Mouse (Mus musculus) limb, embryonic 15.5 days (tissue): ENCODE measurements around the gene Irx5. TPM values are rescaled to one million over a fixed set of nuclear protein-coding genes. Genes with fewer than 3 reads are reported as not detected.

ENCODE experiments used
- ATAC-seq: fragments of 200-750 bp; cut with Nextera tagmentation; 2 replicates; pipeline ENCODE4 v1.8.0; 2017; ENCODE audit warnings: low read depth, moderate TSS enrichment; ENCODE audit not compliant: insufficient number of reproducible peaks, low FRiP score, low TSS enrichment
- H3K27ac ChIP-seq: fragments of 300-500 bp; sonication (generic); 2 replicates; pipeline ENCODE4 v1.5.1; 2015; ENCODE audit warnings: moderate library complexity, mild to moderate bottlenecking, inconsistent platforms
- H3K27me3 ChIP-seq: fragments of 300-500 bp; sonication (generic); 2 replicates; pipeline ENCODE4 v1.6.1; 2015; ENCODE audit warnings: inconsistent platforms
- H3K36me3 ChIP-seq: fragments of 300-500 bp; sonication (generic); 2 replicates; pipeline ENCODE4 v1.6.1; 2015; ENCODE audit warnings: inconsistent platforms
- H3K4me1 ChIP-seq: fragments of 300-500 bp; sonication (generic); 2 replicates; pipeline ENCODE4 v1.6.1; 2015; ENCODE audit warnings: inconsistent platforms
- H3K4me2 ChIP-seq: fragments of 300-500 bp; sonication (generic); 2 replicates; pipeline ENCODE4 v1.6.1; 2015; ENCODE audit warnings: mild to moderate bottlenecking, inconsistent platforms
- H3K4me3 ChIP-seq: fragments of 300-500 bp; sonication (generic); 2 replicates; pipeline ENCODE4 v1.5.1; 2015; ENCODE audit warnings: mild to moderate bottlenecking, inconsistent platforms
- H3K9ac ChIP-seq: fragments of 300-500 bp; sonication (generic); 2 replicates; pipeline ENCODE4 v1.6.1; 2015; ENCODE audit warnings: inconsistent platforms
- H3K9me3 ChIP-seq: fragments of 300-500 bp; sonication (generic); 2 replicates; pipeline ENCODE4 v1.6.1; 2016; ENCODE audit warnings: inconsistent platforms
- WGBS: fragments of 180-500 bp; shearing (Covaris S2); methylation state at CpG from one replicate; pipeline ENCODE4 v1.1.7; 2015; 5-methylcytosine and 5-hydroxymethylcytosine counted together
- polyA plus RNA-seq: library from polyadenylated mRNA; unstranded; fragments of >200 nt; fragmentation: Nextera tagmentation; extraction: Ambion mirVana; gene quantifications from 2 replicates; pipeline ENCODE4 v1.2.1, GENCODE M21; 2015

Irx5 gene
- polyA plus RNA-seq, 1 experiment from 2014 or later, result 29.9 TPM

- peaks cover 66% of the 10 kb centered on the region for H3K4me1 ChIP-seq
- H3K36me3 ChIP-seq, result no peaks in the 10 kb centered on the region
- H3K9ac ChIP-seq, result no peak overlapping the region
- 6% methylated on average over 15 of the region's 15 CpGs for WGBS
- peak overlapping the region; percentile 39 for H3K4me2 ChIP-seq
- H3K9me3 ChIP-seq, result no peaks in the 10 kb centered on the region
- H3K4me3 ChIP-seq, result peak overlapping the region; percentile 31
- ATAC-seq, result no peak
- peak overlapping the region; percentile 57 for H3K27ac ChIP-seq
- H3K27me3 ChIP-seq, result peaks cover 87% of the 10 kb centered on the region
Measured at GRCm38 (mm10) chr8:92362396-92363115, 5.1 kb downstream of the Irx5 start.

- peak overlapping the region; percentile 39 for H3K4me2 ChIP-seq
- H3K27ac ChIP-seq, result peak overlapping the region; percentile 61
- H3K27me3 ChIP-seq, result peaks cover 87% of the 10 kb centered on the region
- WGBS, result 7% methylated on average over 43 of the region's 45 CpGs
- no peak overlapping the region for H3K9ac ChIP-seq
- ATAC-seq, result no peak
- H3K4me1 ChIP-seq, result peaks cover 57% of the 10 kb centered on the region
- no peaks in the 10 kb centered on the region for H3K36me3 ChIP-seq
- no peaks in the 10 kb centered on the region for H3K9me3 ChIP-seq
- H3K4me3 ChIP-seq, result peak overlapping the region; percentile 31
Measured at GRCm38 (mm10) chr8:92363217-92364147, 6.1 kb downstream of the Irx5 start.

- H3K9ac ChIP-seq, result 0 out of 2 replicates have a peak overlapping the region, but pooled peaks have one; percentile 3
- H3K27ac ChIP-seq, result peak overlapping the region; percentile 61
- H3K4me3 ChIP-seq, result peak overlapping the region; percentile 31
- WGBS, result 15% methylated on average over 20 of the region's 20 CpGs
- H3K4me2 ChIP-seq, result peak overlapping the region; percentile 39
- peaks cover 59% of the 10 kb centered on the region for H3K4me1 ChIP-seq
- H3K36me3 ChIP-seq, result no peaks in the 10 kb centered on the region
- ATAC-seq, result peak; percentile 10; the same call in 1 of the 2 replicates
- H3K9me3 ChIP-seq, result no peaks in the 10 kb centered on the region
- H3K27me3 ChIP-seq, result peaks cover 90% of the 10 kb centered on the region
Measured at GRCm38 (mm10) chr8:92364148-92364775, 6.8 kb downstream of the Irx5 start.

- 0 out of 2 replicates have a peak overlapping the region, but pooled peaks have one; percentile 3 for H3K9ac ChIP-seq
Measured at GRCm38 (mm10) chr8:92364776-92365240, 7.4 kb downstream of the Irx5 start.

GRCm38 (mm10) chr8:92365241-92365943 lies 8.0 kb downstream of the Irx5 start:
- Histone ChIP-seq H3K27me3 (peaks cover 89% of the 10 kb centered on the region), H3K27ac (peak overlapping the region; percentile 76), H3K4me1 (peaks cover 49% of the 10 kb centered on the region), H3K4me3 (peak overlapping the region; percentile 29), H3K36me3 (no peaks in the 10 kb centered on the region), H3K4me2 (peak overlapping the region; percentile 39), H3K9ac (no peak overlapping the region), H3K9me3 (no peaks in the 10 kb centered on the region)
- no peak for ATAC-seq
- 5% methylated on average over 36 of the region's 36 CpGs for WGBS

More at GRCm38 (mm10) chr8:92364776-92365240, 7.4 kb downstream of the Irx5 start:
- peak overlapping the region; percentile 76 for H3K27ac ChIP-seq
- peak overlapping the region; percentile 39 for H3K4me2 ChIP-seq
- ATAC-seq, result no peak
- WGBS, result 28% methylated on average over 20 of the region's 20 CpGs
- peaks cover 89% of the 10 kb centered on the region for H3K27me3 ChIP-seq
- peaks cover 55% of the 10 kb centered on the region for H3K4me1 ChIP-seq
- H3K36me3 ChIP-seq, result no peaks in the 10 kb centered on the region
- peak overlapping the region; percentile 31 for H3K4me3 ChIP-seq
- no peaks in the 10 kb centered on the region for H3K9me3 ChIP-seq

- no peak overlapping the region for H3K9ac ChIP-seq
- peaks cover 87% of the 10 kb centered on the region for H3K27me3 ChIP-seq
- H3K4me1 ChIP-seq, result peaks cover 46% of the 10 kb centered on the region
- no peak for ATAC-seq
- peak overlapping the region; percentile 29 for H3K4me3 ChIP-seq
- H3K36me3 ChIP-seq, result no peaks in the 10 kb centered on the region
- WGBS, result 14% methylated on average over 26 of the region's 26 CpGs
- H3K9me3 ChIP-seq, result no peaks in the 10 kb centered on the region
- no peak overlapping the region; the same call in 1 of the 2 replicates for H3K27ac ChIP-seq
- peak overlapping the region; percentile 39 for H3K4me2 ChIP-seq
Measured at GRCm38 (mm10) chr8:92365944-92366735, 8.7 kb downstream of the Irx5 start.

GRCm38 (mm10) chr8:92366736-92367267 lies 9.4 kb downstream of the Irx5 start:
- peaks cover 45% of the 10 kb centered on the region for H3K4me1 ChIP-seq
- H3K4me2 ChIP-seq, result peak overlapping the region; percentile 17; the same call in 1 of the 2 replicates
- 9% methylated on average over 20 of the region's 20 CpGs for WGBS

GRCm38 (mm10) chr8:92379524-92379923 lies 22.1 kb downstream of the Irx5 start:
- peaks cover 16% of the 10 kb centered on the region for H3K27me3 ChIP-seq
- no peak overlapping the region for H3K4me3 ChIP-seq
- H3K9ac ChIP-seq, result no peak overlapping the region
- WGBS, result 18% methylated on average over 6 of the region's 6 CpGs
- H3K4me1 ChIP-seq, result no peaks in the 10 kb centered on the region
- no peaks in the 10 kb centered on the region for H3K9me3 ChIP-seq
- peak; percentile 48; the same call in 1 of the 2 replicates for ATAC-seq
- H3K4me2 ChIP-seq, result no peak overlapping the region
- no peaks in the 10 kb centered on the region for H3K36me3 ChIP-seq
- no peak overlapping the region for H3K27ac ChIP-seq

More at GRCm38 (mm10) chr8:92366736-92367267, 9.4 kb downstream of the Irx5 start:
- Histone ChIP-seq H3K9me3 (no peaks in the 10 kb centered on the region), H3K9ac (no peak overlapping the region), H3K4me3 (peak overlapping the region; percentile 29), H3K36me3 (no peaks in the 10 kb centered on the region), H3K27ac (no peak overlapping the region), H3K27me3 (peaks cover 84% of the 10 kb centered on the region)
- ATAC-seq, result no peak

- Histone ChIP-seq H3K9me3 (no peaks in the 10 kb centered on the region), H3K27me3 (peaks cover 10% of the 10 kb centered on the region), H3K4me2 (no peak overlapping the region), H3K9ac (no peak overlapping the region), H3K4me1 (no peaks in the 10 kb centered on the region), H3K27ac (no peak overlapping the region), H3K4me3 (no peak overlapping the region), H3K36me3 (no peaks in the 10 kb centered on the region)
- ATAC-seq, result no peak
- 54% methylated on average over 2 of the region's 2 CpGs for WGBS
Measured at GRCm38 (mm10) chr8:92380571-92380970, 23.1 kb downstream of the Irx5 start.

GRCm38 (mm10) chr8:92387893-92388292 lies 30.5 kb downstream of the Irx5 start:
- Histone ChIP-seq H3K9me3 (no peaks in the 10 kb centered on the region), H3K9ac (no peak overlapping the region), H3K4me3 (no peak overlapping the region), H3K36me3 (no peaks in the 10 kb centered on the region), H3K27me3 (no peaks in the 10 kb centered on the region), H3K4me1 (no peaks in the 10 kb centered on the region), H3K27ac (no peak overlapping the region), H3K4me2 (no peak overlapping the region)
- ATAC-seq, result no peak
- WGBS, result 79% methylated on average over 4 of the region's 4 CpGs
